Mouse (Mus musculus) limb, embryonic 10.5 days (tissue): Measurements from ENCODE around the gene Ltbp1. TPM values are rescaled to one million over a fixed set of nuclear protein-coding genes. Genes with fewer than 3 reads are reported as not detected.
"Not testable (repeated sequence)": the region's sequence is repeated elsewhere in the genome, so short reads cannot be mapped to it uniquely, and the experiment has no call there.

Source experiments
- DNase-seq: peaks from one replicate; pipeline ENCODE4 v3.0.0-alpha.2; 2017; ENCODE audit warnings: low spot score
- H3K27ac ChIP-seq: fragments of 300-500 bp; sonication (generic); 2 replicates; pipeline ENCODE4 v1.5.1; 2016; ENCODE audit warnings: mild to moderate bottlenecking
- H3K27me3 ChIP-seq: fragments of 300-500 bp; sonication (generic); 2 replicates; pipeline ENCODE4 v1.6.1; 2016; ENCODE audit warnings: low read depth, mild to moderate bottlenecking; ENCODE audit not compliant: poor library complexity, severe bottlenecking
- H3K36me3 ChIP-seq: fragments of 300-500 bp; sonication (generic); 2 replicates; pipeline ENCODE4 v1.6.1; 2016; ENCODE audit warnings: mild to moderate bottlenecking, moderate library complexity
- H3K4me1 ChIP-seq: fragments of 300-500 bp; sonication (generic); 2 replicates; pipeline ENCODE4 v1.6.1; 2016
- H3K4me3 ChIP-seq: fragments of 300-500 bp; sonication (generic); 2 replicates; pipeline ENCODE4 v1.5.1; 2016; ENCODE audit warnings: mild to moderate bottlenecking, moderate library complexity
- H3K9me3 ChIP-seq: fragments of 300-500 bp; sonication (generic); replicated peaks from 2 replicates; pipeline ENCODE4 v1.6.1; 2016; ENCODE audit warnings: mild to moderate bottlenecking
- WGBS: fragments of 180-500 bp; shearing (Covaris S2); methylation state at CpG from one replicate; pipeline ENCODE4 v1.1.7; 2016; 5-methylcytosine and 5-hydroxymethylcytosine counted together
- polyA plus RNA-seq: library from polyadenylated mRNA; unstranded; fragments of >200 nt; fragmentation: Nextera tagmentation; extraction: Ambion mirVana; gene quantifications from 2 replicates; pipeline ENCODE4 v1.2.1, GENCODE M21; 2016

Ltbp1 gene
- polyA plus RNA-seq, 1 experiment from 2014 or later, result 16.4 TPM

DNA sequence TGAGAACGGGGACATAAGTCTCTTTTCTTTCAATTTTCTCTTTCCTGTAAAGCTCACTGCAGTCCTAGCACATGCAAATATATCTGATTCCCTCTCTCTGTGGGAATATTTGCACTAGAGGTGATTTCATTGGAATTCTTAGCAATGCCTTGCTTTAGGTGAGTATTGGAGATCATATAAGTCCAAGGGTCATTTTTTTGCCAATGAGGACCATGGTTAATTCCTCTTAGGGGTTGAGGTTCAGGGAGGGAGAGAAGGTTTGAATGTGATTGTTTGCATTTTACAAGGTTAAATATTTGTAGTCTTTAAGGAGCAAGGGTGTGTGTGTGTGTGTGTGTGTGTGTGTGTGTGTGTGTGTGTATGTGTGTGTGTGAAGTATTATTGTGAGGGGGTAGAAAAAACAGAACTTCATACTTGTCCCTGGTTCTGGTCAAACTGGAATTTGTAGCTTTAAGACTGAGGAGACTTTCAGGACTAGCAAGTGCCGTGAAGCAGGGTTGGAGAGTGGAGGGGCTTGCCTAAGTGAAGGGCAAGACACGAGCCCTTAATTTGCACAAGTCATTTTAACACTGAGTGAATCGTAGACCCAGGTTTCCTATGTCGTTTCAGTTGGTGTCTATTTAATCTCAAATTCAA, 103.8 kb downstream of the Ltbp1 start:
- no peak for DNase-seq
- Histone ChIP-seq H3K27ac (no peak overlapping the region), H3K27me3 (no peaks in the 10 kb centered on the region), H3K4me3 (no peak overlapping the region), H3K4me1 (peaks cover 5% of the 10 kb centered on the region; the same call in 1 of the 2 replicates), H3K9me3 (no peaks in the 10 kb centered on the region), H3K36me3 (no peaks in the 10 kb centered on the region)
- WGBS, result 84% methylated on average over 5 of the region's 5 CpGs

DNA sequence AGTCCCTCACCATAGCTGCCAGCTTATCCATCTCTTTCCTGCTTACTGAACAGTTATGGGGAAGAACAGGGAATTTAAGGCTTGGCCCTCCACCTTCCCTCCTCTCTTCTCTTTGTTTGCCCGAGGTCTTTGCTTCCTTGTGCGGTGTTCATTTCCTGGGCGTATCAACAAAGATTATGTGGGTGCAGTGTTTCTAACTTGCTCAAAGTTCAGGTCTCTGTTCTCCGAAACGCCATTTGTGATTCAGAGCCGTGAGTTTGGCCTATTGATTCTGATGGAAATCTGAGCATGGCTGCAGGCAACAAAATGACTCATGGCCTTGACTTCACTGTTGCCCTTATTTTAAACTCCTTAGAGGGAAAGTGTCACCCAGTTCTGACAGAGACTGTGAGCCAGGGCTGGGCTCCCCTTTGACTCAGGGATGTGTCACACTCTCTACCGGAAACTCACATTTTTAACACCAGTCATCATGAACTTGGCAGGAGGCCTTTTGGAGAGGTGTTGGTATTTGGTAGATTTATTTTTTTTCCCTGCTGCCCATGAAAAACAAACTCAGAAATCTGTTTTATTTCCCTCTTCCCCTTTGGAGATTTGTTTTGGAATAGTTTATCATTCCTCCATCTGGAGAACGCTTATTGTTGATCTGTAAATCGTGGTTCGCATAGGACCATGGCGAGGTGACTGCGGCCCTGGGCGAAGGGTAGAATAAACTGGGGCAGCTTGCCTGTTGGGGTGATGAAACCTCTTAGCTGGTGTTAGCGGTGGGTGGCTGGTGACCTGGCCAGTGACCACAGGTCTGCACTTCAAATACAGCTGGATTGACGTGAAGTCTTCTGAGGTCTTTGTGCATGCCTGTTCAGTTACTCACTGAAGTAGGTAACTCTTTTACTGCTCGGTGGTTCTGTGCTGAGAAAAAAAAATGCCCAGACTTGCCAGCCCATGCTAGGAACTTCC, 105.2 kb downstream of the Ltbp1 start:
- DNase-seq, result no peak
- Histone ChIP-seq H3K4me1 (peaks cover 5% of the 10 kb centered on the region), H3K4me3 (no peak overlapping the region), H3K9me3 (no peaks in the 10 kb centered on the region), H3K36me3 (no peaks in the 10 kb centered on the region), H3K27me3 (no peaks in the 10 kb centered on the region), H3K27ac (no peak overlapping the region)
- WGBS, result 92% methylated on average over 16 of the region's 16 CpGs

DNA sequence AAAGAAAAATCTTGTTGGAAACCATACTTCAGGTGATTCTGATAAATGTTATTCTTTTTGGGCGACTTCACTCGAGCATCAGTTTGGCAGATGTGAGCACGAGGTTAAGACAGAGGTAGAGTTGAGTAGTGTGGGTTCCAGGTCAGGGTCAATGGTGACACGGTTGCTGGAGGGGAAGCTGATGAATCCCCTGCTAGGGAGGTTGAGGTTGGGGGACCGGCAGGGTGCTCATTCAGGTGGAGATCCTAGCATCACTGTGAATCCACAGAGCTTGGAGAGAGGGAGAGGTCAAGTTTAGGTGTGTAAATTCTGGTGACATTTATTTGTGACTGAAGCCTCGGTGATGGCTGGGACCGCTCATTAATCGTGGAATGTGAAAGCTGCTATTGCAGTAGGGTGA, 110.2 kb downstream of the Ltbp1 start:
- no peaks in the 10 kb centered on the region for H3K36me3 ChIP-seq
- H3K4me1 ChIP-seq, result peaks cover 16% of the 10 kb centered on the region
- 52% methylated on average over 8 of the region's 8 CpGs for WGBS
- DNase-seq, result no peak
- no peaks in the 10 kb centered on the region for H3K9me3 ChIP-seq
- no peak overlapping the region for H3K4me3 ChIP-seq
- no peak overlapping the region for H3K27ac ChIP-seq
- H3K27me3 ChIP-seq, result no peaks in the 10 kb centered on the region

DNA sequence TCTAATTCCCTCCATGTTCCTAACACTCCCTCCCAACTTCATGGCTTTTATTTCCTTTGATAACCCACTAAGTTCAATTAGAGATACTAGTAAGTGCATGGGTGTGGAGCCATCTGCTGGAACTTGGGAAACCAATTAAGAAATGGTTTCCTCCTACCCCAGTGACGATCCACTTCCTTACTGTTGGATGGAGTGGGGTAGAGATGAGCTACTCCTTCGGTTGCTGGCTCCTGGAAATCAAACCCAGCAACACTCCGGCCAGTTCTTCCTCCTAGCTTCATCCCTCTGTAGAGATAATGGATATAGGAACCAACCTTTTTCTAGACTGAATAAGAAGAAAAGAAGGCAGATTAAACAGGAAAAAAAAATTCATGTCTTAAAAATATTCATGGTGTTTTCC, 113.5 kb downstream of the Ltbp1 start:
- peaks cover 20% of the 10 kb centered on the region for H3K4me1 ChIP-seq
- no peaks in the 10 kb centered on the region for H3K36me3 ChIP-seq
- DNase-seq, result no peak
- no peaks in the 10 kb centered on the region for H3K27me3 ChIP-seq
- no peaks in the 10 kb centered on the region for H3K9me3 ChIP-seq
- H3K4me3 ChIP-seq, result no peak overlapping the region
- WGBS, result 90% methylated on average over 3 of the region's 3 CpGs
- H3K27ac ChIP-seq, result no peak overlapping the region

DNA sequence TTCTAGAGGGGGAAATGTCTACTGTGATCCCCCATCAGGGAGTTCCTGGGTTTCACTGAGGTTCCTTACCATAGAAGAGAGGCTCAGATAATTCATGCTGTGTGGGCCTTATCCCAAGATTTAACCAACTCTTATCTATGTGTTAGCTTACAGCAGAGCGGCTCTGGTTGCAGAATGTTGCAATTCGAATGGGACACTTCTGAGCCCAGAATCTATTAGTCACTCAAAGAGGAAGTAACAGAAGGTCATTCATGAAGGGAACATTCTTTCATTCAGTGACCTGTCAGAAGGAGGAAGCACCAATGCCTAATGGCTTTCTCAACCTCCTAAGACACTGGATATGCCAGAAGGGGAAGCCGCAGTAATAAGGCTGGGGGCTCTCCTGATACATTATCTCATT, 114.1 kb downstream of the Ltbp1 start:
- 86% methylated on average over 3 of the region's 3 CpGs for WGBS
- Histone ChIP-seq H3K9me3 (no peaks in the 10 kb centered on the region), H3K27me3 (no peaks in the 10 kb centered on the region), H3K4me3 (no peak overlapping the region), H3K36me3 (no peaks in the 10 kb centered on the region), H3K27ac (no peak overlapping the region), H3K4me1 (peaks cover 20% of the 10 kb centered on the region)
- DNase-seq, result no peak

DNA sequence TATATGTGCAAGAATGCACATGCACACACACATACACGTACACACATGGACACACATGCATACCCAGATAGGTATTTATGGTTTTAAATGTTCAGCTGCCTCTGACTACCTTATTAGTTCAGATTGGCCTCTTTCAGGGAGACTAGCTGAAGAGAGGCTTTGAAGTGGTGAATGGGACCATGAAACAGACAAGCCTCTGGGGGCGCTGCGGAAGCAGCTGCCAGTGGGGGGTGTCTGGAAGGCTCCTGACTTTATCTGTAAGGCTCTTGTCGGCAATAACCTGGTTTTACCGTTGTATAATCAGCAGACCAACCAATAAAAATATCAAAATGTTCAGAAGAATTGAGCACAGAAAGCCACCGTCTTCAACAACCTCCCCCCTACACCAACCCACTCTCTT, 114.7 kb downstream of the Ltbp1 start:
- Histone ChIP-seq H3K27ac (no peak overlapping the region), H3K9me3 (no peaks in the 10 kb centered on the region), H3K36me3 (no peaks in the 10 kb centered on the region), H3K27me3 (no peaks in the 10 kb centered on the region), H3K4me3 (no peak overlapping the region), H3K4me1 (peaks cover 20% of the 10 kb centered on the region)
- 74% methylated on average over 6 of the region's 6 CpGs for WGBS
- DNase-seq, result no peak

DNA sequence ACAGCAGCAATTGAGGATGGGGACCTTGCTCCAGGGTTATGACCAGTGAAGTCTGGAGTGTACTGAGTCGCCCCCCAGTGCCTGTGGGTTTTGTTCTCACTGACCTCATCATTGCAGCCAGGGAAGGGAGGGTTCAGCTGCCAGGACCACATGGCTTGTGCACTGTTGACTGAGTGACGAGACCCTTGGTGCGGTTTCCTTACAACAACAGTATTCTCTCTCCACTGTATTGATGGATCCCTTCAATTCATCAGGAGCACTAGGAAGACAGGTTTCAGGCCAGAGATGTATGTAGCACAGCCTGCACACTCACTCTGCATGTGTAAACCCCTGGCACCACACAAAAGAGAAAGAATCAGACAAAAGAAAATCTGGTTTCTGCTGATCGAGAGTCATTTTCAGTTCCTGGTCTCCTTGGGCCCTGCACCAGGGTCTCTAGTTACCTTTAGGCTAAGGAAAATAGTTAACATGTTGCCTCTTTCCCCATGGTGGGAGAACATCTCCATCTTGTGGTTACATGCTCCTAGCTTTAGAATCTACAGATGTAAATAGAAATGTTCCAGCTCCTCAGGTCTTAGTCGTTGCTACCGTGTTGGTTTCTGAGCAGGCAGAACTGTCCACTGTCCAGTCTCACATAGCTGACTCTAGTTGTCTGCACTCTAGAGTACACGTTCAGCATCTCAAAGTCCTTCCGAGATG, 117.4 kb downstream of the Ltbp1 start:
- Histone ChIP-seq H3K9me3 (no peaks in the 10 kb centered on the region), H3K27ac (0 out of 2 replicates have a peak overlapping the region, but pooled peaks have one; percentile 39), H3K27me3 (no peaks in the 10 kb centered on the region), H3K4me1 (peaks cover 20% of the 10 kb centered on the region), H3K36me3 (no peaks in the 10 kb centered on the region), H3K4me3 (no peak overlapping the region)
- WGBS, result 89% methylated on average over 8 of the region's 8 CpGs
- DNase-seq, result no peak

DNA sequence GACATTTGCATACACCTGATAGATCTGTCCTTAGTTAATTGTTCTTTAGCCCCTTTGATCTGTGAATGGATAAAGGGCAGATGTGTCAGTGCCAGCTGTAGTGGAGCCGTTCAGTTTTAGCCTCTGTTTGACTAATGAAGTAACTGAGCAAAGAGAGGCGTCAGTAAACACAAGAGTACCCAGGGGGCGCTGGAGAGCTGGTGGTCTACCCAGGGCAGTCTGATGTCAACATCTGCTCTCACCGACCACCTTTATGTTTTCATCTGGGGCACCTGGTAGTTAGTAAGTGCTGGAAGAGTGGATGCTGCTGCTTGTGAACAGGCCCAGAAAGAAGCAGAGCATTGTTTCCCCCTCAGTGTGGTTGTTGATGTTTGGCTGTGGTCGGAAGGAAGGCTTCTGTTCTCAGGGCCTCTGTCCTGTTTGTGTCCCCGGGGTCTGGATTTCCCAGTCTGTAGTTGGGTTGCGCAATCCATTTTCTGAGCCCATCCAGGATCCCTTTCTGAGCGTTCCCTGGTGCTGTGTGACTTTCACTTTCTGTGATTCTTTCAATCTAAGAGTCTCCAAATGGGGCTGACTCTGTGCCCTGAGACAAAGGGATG, 123.1 kb downstream of the Ltbp1 start:
- no peaks in the 10 kb centered on the region for H3K36me3 ChIP-seq
- no peak overlapping the region for H3K27ac ChIP-seq
- no peaks in the 10 kb centered on the region for H3K27me3 ChIP-seq
- DNase-seq, result peak; percentile 51
- H3K9me3 ChIP-seq, result no peaks in the 10 kb centered on the region
- peaks cover 17% of the 10 kb centered on the region for H3K4me1 ChIP-seq
- H3K4me3 ChIP-seq, result no peak overlapping the region
- WGBS, result 60% methylated on average over 8 of the region's 8 CpGs

DNA sequence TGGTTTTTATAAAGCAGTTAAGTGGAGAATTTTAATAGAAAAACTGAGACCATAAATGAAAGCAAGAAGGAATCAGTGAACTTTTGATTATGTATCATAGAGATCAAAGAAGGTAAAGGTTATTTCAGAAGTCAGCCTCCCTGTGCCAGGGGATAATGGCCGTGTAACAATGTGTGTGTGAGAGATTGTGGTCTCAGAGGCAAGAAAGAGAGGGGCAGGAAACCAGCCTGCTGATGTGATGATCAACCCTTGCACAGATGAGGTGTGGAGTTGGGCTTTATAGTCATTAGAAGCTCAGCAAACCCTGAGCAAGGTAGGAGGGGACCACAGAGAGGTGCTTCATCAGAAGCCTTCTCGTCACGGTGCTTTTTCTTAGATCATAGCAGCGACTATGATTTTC, 128.6 kb downstream of the Ltbp1 start:
- Histone ChIP-seq H3K36me3 (no peaks in the 10 kb centered on the region), H3K27me3 (no peaks in the 10 kb centered on the region), H3K9me3 (no peaks in the 10 kb centered on the region), H3K27ac (no peak overlapping the region), H3K4me3 (no peak overlapping the region), H3K4me1 (peaks cover 8% of the 10 kb centered on the region; the same call in 1 of the 2 replicates)
- no peak for DNase-seq
- WGBS, result 88% methylated on average over 4 of the region's 4 CpGs

DNA sequence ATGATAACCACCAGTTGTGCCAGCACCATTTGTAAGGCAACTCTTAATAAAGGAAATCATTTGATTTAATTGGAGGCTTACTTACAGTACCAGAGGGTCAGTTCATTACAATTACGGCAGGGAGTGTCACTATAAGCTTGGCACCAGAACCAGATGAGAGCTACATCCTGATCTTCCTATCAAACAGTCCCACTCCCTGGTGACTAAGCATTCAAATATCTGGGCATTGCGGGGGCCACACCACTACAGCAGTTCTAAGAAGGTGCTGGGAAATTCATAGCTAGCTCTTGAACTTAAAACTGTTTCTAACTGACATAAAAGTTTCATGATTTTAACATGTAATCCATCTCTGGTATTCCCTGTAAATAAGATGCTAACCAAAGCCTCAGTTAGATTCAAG, 134.4 kb downstream of the Ltbp1 start:
- DNase-seq, result no peak
- H3K27me3 ChIP-seq, result no peaks in the 10 kb centered on the region
- H3K9me3 ChIP-seq, result no peaks in the 10 kb centered on the region
- no peak overlapping the region for H3K4me3 ChIP-seq
- no peaks in the 10 kb centered on the region for H3K36me3 ChIP-seq
- H3K27ac ChIP-seq, result no peak overlapping the region
- H3K4me1 ChIP-seq, result no peaks in the 10 kb centered on the region
- 93% methylated on average over 2 of the region's 2 CpGs for WGBS

DNA sequence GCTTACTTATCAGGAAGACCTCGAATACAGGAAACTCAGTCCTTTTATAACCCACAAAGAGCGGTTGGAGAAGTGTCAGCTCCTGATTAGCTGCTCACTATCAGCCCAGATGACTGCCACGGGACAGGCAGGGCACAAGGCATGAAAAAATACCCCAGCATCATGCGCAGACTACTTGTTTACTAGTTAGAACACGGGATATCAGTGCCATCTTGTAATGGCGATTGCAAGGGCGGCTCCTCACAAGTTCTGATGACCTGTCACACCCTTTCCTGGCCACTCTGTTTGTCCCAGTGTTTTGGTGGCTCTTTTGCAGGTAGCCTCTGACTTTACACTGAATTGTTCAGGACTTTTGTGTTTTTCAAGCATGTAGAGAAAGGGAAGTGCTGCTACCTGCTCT, 137.5 kb downstream of the Ltbp1 start:
- 84% methylated on average over 7 of the region's 7 CpGs for WGBS
- not testable (repeated sequence) for H3K4me1 ChIP-seq, H3K36me3 ChIP-seq, DNase-seq, H3K4me3 ChIP-seq, H3K9me3 ChIP-seq, H3K27ac ChIP-seq, H3K27me3 ChIP-seq

DNA sequence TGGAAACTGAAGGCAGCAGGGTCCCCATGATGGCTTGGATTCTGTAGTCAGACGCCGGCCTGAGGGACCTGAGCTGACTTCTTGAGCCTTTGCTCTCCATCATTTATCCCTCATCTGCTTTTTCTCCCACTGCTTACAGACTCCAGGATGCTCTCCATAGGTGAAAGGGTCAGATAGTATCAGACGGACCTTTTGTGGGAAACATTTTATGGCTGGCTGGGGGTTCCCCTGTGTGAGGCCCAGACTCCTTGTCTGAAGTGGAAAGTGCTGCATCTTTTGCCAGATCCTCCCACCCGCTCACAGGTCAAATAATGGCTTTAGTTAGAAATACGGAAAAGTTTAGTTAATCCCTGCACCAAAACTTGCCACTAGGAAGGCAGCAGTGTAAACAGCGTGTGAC, 138.6 kb downstream of the Ltbp1 start:
- H3K27ac ChIP-seq, result no peak overlapping the region
- 49% methylated on average over 6 of the region's 6 CpGs for WGBS
- no peak overlapping the region for H3K4me3 ChIP-seq
- H3K36me3 ChIP-seq, result no peaks in the 10 kb centered on the region
- no peaks in the 10 kb centered on the region for H3K9me3 ChIP-seq
- H3K27me3 ChIP-seq, result no peaks in the 10 kb centered on the region
- H3K4me1 ChIP-seq, result no peaks in the 10 kb centered on the region
- no peak for DNase-seq
